ENCODE assay signal across 21 mouse cellular contexts in genomic region chr4:153263216-153263805, GRCm38 (mm10).
DNase-seq lines count a peak whose midpoint lies in the region; ATAC-seq lines count a peak whose summit lies in the region.
"Had no signal": no experiment of that assay in that cellular context is flagged by ENCODE, and none has a peak within 500 bp of the region (broad histone marks: within the 10 kb centered on the region; RNA-seq: fewer than 3 reads in every experiment).

No protein-coding gene starts in this region.

- intact Hi-C loops in left cerebral cortex, postnatal 4 days (cut with DNase I) = no loop called here

- no peak for ATAC-seq in cerebellum, adult (ENCODE audit: insufficient number of reproducible peaks, low FRiP score, low TSS enrichment)
- ATAC-seq in frontal cortex, adult (ENCODE audit: low TSS enrichment) = 0 out of 2 replicates have a peak, but pooled peaks have one; percentile 38
- no peak for ATAC-seq in megakaryocyte-erythroid progenitor cell, adult 5-6 weeks (replicated peaks; ENCODE audit: low FRiP score, low TSS enrichment, poor library complexity, severe bottlenecking)
- ATAC-seq: hindbrain, postnatal 0 days; intestine, embryonic 15.5 days; liver, embryonic 12.5 days; liver, postnatal 0 days had no signal

- DNase-seq in cerebellum, postnatal 10 days = peak; percentile 75 to 81
- no peak for DNase-seq in frontal cortex, postnatal 10 days (ENCODE audit: low spot score in 2 of 2)
- peak; percentile 17 for DNase-seq in left cerebral cortex, postnatal 4 days
- DNase-seq in left cerebral cortex, adult 9 months (ENCODE audit: low spot score in 2 of 2) = no peak
- DNase-seq in yolk sac, embryonic 10.5 days (ENCODE audit: low spot score) = peak; percentile 3
- DNase-seq: adrenal gland, adult 8-10 months; cerebellum, adult 18-20 months; gastrocnemius, adult 2 months; gastrocnemius, postnatal 36 days; heart, adult 18-20 months; heart, postnatal 36 days; liver, postnatal 0 days; lung, postnatal 36 days; thymus, adult 18-20 months; thymus, postnatal 25 days had no signal

Comparison
In these comparisons a context has a peak if more than half of its experiments do, and no peak if none do; other contexts are left out.
1. DNase-seq: peak in cerebellum, postnatal 10 days (2 of 2), left cerebral cortex, postnatal 4 days (single experiment) and yolk sac, embryonic 10.5 days (single experiment); none in frontal cortex, postnatal 10 days (0 of 2) and left cerebral cortex, adult 9 months (0 of 2).